Mouse (Mus musculus) hindbrain, embryonic 12.5 days (tissue): ENCODE results near the gene Gm128. TPM values are rescaled to one million over a fixed set of nuclear protein-coding genes. Genes with fewer than 3 reads are reported as not detected.
A peak's percentile ranks its signal among the peaks of the same experiment; 100 is the strongest.
"Not testable (repeated sequence)": the region's sequence is repeated elsewhere in the genome, so short reads cannot be mapped to it uniquely, and the experiment has no call there.

Experiments
- ATAC-seq: fragments of 200-750 bp; cut with Nextera tagmentation; 2 replicates; pipeline ENCODE4 v1.8.0; 2017; ENCODE audit warnings: moderate TSS enrichment; ENCODE audit not compliant: low FRiP score
- H3K27ac ChIP-seq: fragments of 300-500 bp; sonication (generic); 2 replicates; pipeline ENCODE4 v1.5.1; 2016; ENCODE audit warnings: mild to moderate bottlenecking
- H3K27me3 ChIP-seq: fragments of 300-500 bp; sonication (generic); 2 replicates; pipeline ENCODE4 v1.6.1; 2016; ENCODE audit warnings: mild to moderate bottlenecking
- H3K36me3 ChIP-seq: fragments of 300-500 bp; sonication (generic); 2 replicates; pipeline ENCODE4 v1.6.1; 2016; ENCODE audit warnings: mild to moderate bottlenecking
- H3K4me1 ChIP-seq: fragments of 300-500 bp; sonication (generic); 2 replicates; pipeline ENCODE4 v1.6.1; 2016
- H3K4me2 ChIP-seq: fragments of 300-500 bp; sonication (generic); replicated peaks from 2 replicates; pipeline ENCODE4 v1.6.1; 2016; ENCODE audit warnings: mild to moderate bottlenecking
- H3K4me3 ChIP-seq: fragments of 300-500 bp; sonication (generic); 2 replicates; pipeline ENCODE4 v1.5.1; 2016; ENCODE audit warnings: mild to moderate bottlenecking
- H3K9ac ChIP-seq: fragments of 300-500 bp; sonication (generic); 2 replicates; pipeline ENCODE4 v1.6.1; 2016; ENCODE audit warnings: mild to moderate bottlenecking, moderate library complexity
- H3K9me3 ChIP-seq: fragments of 300-500 bp; sonication (generic); replicated peaks from 2 replicates; pipeline ENCODE4 v1.6.1; 2016; ENCODE audit warnings: mild to moderate bottlenecking
- WGBS: fragments of 180-500 bp; shearing (Covaris S2); methylation state at CpG from one replicate; pipeline ENCODE4 v1.1.7; 2016; 5-methylcytosine and 5-hydroxymethylcytosine counted together
- polyA plus RNA-seq: library from polyadenylated mRNA; unstranded; fragments of >200 nt; fragmentation: Nextera tagmentation; extraction: Ambion mirVana; gene quantifications from 2 replicates; pipeline ENCODE4 v1.2.1, GENCODE M21; 2016

Gm128 gene
- polyA plus RNA-seq, 1 experiment from 2014 or later: 0.25 TPM

GRCm38 (mm10) chr3:95227214-95227613, 14.2 kb downstream of the Gm128 start:
- Histone ChIP-seq H3K36me3 (peaks cover 35% of the 10 kb centered on the region), H3K27ac (peak overlapping the region; percentile 96), H3K27me3 (no peaks in the 10 kb centered on the region), H3K4me2 (peak overlapping the region; percentile 69), H3K9ac (peak overlapping the region; percentile 97), H3K4me1 (peaks cover 50% of the 10 kb centered on the region), H3K4me3 (peak overlapping the region; percentile 93), H3K9me3 (no peaks in the 10 kb centered on the region)
- 29% methylated on average over 1 of the region's 1 CpGs for WGBS
- ATAC-seq: no peak

GRCm38 (mm10) chr3:95224295-95224694, 17.1 kb downstream of the Gm128 start:
- Histone ChIP-seq H3K36me3 (peaks cover 49% of the 10 kb centered on the region), H3K4me3 (no peak overlapping the region), H3K27ac (no peak overlapping the region), H3K9me3 (no peaks in the 10 kb centered on the region), H3K27me3 (no peaks in the 10 kb centered on the region), H3K4me1 (peaks cover 25% of the 10 kb centered on the region), H3K4me2 (no peak overlapping the region; the same call in 1 of the 2 replicates), H3K9ac (no peak overlapping the region)
- no peak for ATAC-seq
- 36% methylated on average over 6 of the region's 6 CpGs for WGBS

GRCm38 (mm10) chr3:95223041-95223440, 18.4 kb downstream of the Gm128 start:
- H3K27me3 ChIP-seq: no peaks in the 10 kb centered on the region
- H3K27ac ChIP-seq: no peak overlapping the region
- 91% methylated on average over 2 of the region's 2 CpGs for WGBS
- no peak for ATAC-seq
- no peaks in the 10 kb centered on the region for H3K9me3 ChIP-seq
- no peak overlapping the region for H3K9ac ChIP-seq
- H3K4me3 ChIP-seq: no peak overlapping the region
- H3K36me3 ChIP-seq: peaks cover 58% of the 10 kb centered on the region
- H3K4me2 ChIP-seq: no peak overlapping the region
- peaks cover 30% of the 10 kb centered on the region for H3K4me1 ChIP-seq

GRCm38 (mm10) chr3:95218466-95219137, 22.8 kb downstream of the Gm128 start:
- Histone ChIP-seq H3K4me1 (0 out of 2 replicates have a peak, but pooled peaks cover 13% of the 10 kb centered on the region), H3K27me3 (no peaks in the 10 kb centered on the region), H3K9ac (no peak overlapping the region; the same call in 1 of the 2 replicates), H3K9me3 (no peaks in the 10 kb centered on the region), H3K36me3 (peaks cover 58% of the 10 kb centered on the region), H3K4me3 (peak overlapping the region; percentile 75), H3K27ac (peak overlapping the region; percentile 98), H3K4me2 (peak overlapping the region; percentile 60)
- no peak for ATAC-seq
- WGBS: 81% methylated on average over 6 of the region's 6 CpGs

DNA sequence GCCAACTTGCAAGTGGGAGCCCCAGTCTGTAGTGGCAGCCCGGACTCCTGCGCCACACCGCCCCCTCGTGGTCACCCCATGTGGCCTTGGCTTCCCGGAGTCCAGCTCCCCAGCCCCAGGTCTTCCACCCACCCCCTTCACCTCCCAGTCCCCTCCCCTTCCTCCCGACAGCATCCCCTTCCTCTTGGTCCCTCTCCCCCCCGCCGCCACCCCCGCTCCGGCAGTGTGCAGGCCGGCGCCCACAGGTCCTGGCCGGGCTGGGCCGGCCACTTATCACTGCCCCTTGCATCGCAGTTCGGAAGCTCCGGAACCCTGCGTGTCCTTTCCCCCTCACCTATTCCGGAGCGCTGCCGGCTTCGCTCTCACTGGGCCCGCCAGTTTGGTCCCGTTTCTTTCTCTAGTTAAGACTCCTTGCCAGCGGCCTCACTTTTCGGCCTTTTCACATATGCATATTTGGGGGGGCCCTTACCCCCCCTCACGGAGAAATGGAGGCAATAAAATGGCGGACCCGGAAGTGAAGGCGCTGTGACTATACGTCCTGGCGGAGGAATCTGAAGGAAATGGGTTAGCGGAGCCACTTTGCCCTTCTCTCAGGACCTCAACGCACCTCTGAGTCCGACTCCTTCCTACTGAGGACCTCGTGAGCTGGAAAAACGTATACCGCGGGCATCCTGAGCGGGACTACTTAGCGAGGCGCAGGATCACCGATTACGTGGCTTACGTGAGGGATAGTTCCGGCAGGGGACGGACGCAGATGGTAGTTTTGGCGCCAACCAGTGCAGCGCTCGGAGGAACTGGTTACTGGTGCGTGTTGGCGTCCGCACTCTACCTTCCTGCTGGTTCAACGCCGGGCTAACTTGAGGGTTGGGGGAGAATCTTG, 23.9 kb downstream of the Gm128 start, which contains the start of gene Gabpb2:
Gene Gabpb2 (minus strand): TSS at position 662 of the 880 bp plus-strand sequence.
- WGBS: under 1% methylated on average over 55 of the region's 56 CpGs
- peak within 1 kb of the TSS; percentile 98 for H3K27ac ChIP-seq
- peak within 1 kb of the TSS; percentile 85 for H3K9ac ChIP-seq
- no peaks in the 10 kb centered on the region for H3K9me3 ChIP-seq
- H3K27me3 ChIP-seq: no peaks in the 10 kb centered on the region
- peak within 1 kb of the TSS; percentile 60 for H3K4me2 ChIP-seq
- H3K4me3 ChIP-seq: peak within 1 kb of the TSS; percentile 75
- 0 out of 2 replicates have a peak, but pooled peaks cover 13% of the 10 kb centered on the region for H3K4me1 ChIP-seq
- peak; percentile 91 for ATAC-seq
- peaks cover 47% of the 10 kb centered on the region for H3K36me3 ChIP-seq

DNA sequence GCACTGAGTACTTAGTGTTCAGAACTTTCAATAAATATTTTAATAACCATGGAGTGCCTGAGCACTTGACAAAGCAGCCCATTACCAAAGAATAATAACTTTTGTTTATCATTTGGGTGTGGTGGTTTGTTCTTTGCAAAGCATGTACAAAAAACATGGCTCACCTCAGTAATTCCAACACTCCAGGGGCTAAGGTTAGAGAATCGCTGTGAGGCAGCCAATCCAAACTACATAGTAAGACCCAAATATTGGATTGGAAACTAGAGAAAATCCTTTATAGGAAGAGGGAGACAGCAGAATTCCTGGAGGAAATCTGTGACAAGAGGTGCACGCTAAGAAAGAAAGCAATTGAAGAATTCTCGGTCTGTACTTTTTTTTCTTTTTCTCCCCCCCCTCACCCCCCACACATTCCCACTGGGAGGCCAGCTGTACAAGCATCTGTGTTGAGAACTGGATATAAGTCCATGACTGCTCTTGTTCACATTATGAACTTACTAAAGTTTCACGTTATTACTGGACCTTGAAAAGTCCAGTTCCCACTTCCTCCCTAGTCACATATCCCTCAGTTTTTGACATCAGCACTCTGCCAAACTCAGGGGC, 24.6 kb downstream of the Gm128 start:
- Histone ChIP-seq H3K9ac (peak overlapping the region; percentile 85), H3K27ac (peak overlapping the region; percentile 98), H3K9me3 (no peaks in the 10 kb centered on the region), H3K36me3 (peaks cover 43% of the 10 kb centered on the region), H3K4me1 (0 out of 2 replicates have a peak, but pooled peaks cover 13% of the 10 kb centered on the region), H3K27me3 (no peaks in the 10 kb centered on the region), H3K4me2 (peak overlapping the region; percentile 60), H3K4me3 (peak overlapping the region; percentile 75)
- 26% methylated on average over 4 of the region's 4 CpGs for WGBS
- ATAC-seq: peak; percentile 45; the same call in 1 of the 2 replicates

DNA sequence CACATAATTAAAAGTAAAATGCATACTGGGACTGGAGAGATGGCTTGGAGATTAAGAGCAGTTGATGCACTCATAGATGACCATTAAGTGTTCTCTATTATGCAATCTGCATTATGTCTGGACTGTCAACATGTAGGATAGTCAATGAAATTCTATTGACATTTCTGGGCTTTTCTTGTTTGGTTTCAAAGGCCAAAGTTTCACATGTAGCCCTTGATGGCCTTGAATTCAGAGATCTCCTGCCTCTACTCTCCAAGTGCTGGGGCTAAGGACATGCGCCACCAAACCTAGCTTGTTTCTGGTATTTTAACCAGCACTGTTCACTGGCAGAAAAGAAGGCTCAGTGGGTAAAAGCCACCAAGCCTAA, 27.8 kb downstream of the Gm128 start:
- Histone ChIP-seq H3K9me3 (no peaks in the 10 kb centered on the region), H3K36me3 (peaks cover 21% of the 10 kb centered on the region; the same call in 1 of the 2 replicates)
- WGBS: 92% methylated on average over 1 of the region's 1 CpGs

DNA sequence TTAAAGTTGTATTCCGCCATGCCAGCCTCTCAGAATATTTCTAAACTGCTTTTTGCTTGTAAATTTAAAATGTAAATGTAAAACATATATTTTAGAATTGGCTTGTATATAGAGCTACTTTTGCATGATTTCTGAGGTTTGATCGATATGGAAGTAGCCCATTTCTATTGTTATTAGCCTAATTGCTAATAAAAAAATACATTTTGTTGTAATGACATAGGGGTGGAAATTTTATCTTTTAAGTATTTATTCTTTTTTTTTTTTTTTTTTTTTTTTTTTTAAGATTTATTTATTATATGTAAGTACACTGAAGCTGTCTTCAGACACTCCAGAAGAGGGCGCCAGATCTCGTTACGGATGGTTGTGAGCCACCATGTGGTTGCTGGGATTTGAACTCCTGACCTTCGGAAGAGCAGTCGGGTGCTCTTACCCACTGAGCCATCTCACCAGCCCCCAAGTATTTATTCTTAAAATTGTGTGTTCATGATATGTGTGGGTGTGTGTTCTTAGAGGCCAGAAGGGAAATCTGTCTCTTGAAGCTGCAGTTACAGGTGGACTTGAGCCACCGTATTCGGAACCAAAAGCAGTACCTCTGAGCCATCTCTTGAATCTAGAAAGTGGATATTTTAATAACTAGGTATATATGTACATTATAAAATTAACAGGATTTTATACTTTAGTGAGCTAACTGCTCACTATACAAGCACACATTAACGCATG, 28.3 kb downstream of the Gm128 start:
- not testable (repeated sequence) for H3K27me3 ChIP-seq, H3K9me3 ChIP-seq, H3K9ac ChIP-seq, H3K4me1 ChIP-seq, H3K4me3 ChIP-seq, H3K27ac ChIP-seq, H3K4me2 ChIP-seq, ATAC-seq
- 82% methylated on average over 10 of the region's 10 CpGs for WGBS
- H3K36me3 ChIP-seq: peaks cover 24% of the 10 kb centered on the region; the same call in 1 of the 2 replicates

More for the DNA sequence above, 27.8 kb downstream of the Gm128 start:
- H3K4me3 ChIP-seq: no peak overlapping the region
- H3K27me3 ChIP-seq: no peaks in the 10 kb centered on the region
- ATAC-seq: no peak
- no peak overlapping the region for H3K9ac ChIP-seq
- no peak overlapping the region for H3K4me2 ChIP-seq
- H3K27ac ChIP-seq: no peak overlapping the region
- H3K4me1 ChIP-seq: 0 out of 2 replicates have a peak, but pooled peaks cover 13% of the 10 kb centered on the region

GRCm38 (mm10) chr3:95210585-95210984, 30.8 kb downstream of the Gm128 start:
- Histone ChIP-seq H3K4me2 (no peak overlapping the region), H3K27me3 (no peaks in the 10 kb centered on the region), H3K4me3 (no peak overlapping the region), H3K27ac (no peak overlapping the region), H3K36me3 (peaks cover 37% of the 10 kb centered on the region), H3K9ac (no peak overlapping the region), H3K9me3 (no peaks in the 10 kb centered on the region), H3K4me1 (no peaks in the 10 kb centered on the region)
- 67% methylated on average over 2 of the region's 2 CpGs for WGBS
- ATAC-seq: no peak

DNA sequence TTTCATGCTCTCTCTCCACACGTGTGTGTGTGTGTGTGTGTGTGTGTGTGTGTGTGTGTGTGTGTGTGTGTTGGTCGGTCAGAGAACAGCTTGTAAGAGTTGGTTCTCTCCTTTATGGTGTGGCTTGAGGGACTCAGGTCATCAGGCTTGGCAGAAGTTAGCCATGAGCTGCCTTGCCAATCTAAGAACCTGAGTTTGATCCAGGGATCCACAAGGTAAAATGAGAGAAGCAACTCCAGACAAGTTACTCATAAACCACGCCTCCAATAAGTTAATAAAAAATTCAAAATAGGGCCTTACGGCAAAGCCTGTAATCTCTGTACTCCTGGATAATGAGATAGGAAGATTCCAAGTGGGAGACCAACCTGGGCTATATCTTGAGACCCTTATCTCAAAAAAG, 33.1 kb downstream of the Gm128 start:
- WGBS: 89% methylated on average over 4 of the region's 4 CpGs
- no peaks in the 10 kb centered on the region for H3K27me3 ChIP-seq
- H3K27ac ChIP-seq: no peak overlapping the region
- no peaks in the 10 kb centered on the region for H3K9me3 ChIP-seq
- no peak for ATAC-seq
- no peak overlapping the region for H3K4me2 ChIP-seq
- H3K36me3 ChIP-seq: peaks cover 47% of the 10 kb centered on the region
- no peak overlapping the region for H3K9ac ChIP-seq
- H3K4me3 ChIP-seq: no peak overlapping the region
- H3K4me1 ChIP-seq: no peaks in the 10 kb centered on the region

- Histone ChIP-seq H3K4me1 (no peaks in the 10 kb centered on the region), H3K27me3 (no peaks in the 10 kb centered on the region), H3K9ac (no peak overlapping the region), H3K9me3 (no peaks in the 10 kb centered on the region), H3K27ac (no peak overlapping the region), H3K36me3 (peaks cover 79% of the 10 kb centered on the region), H3K4me3 (no peak overlapping the region), H3K4me2 (no peak overlapping the region)
- ATAC-seq: no peak
- WGBS: 94% methylated on average over 6 of the region's 6 CpGs
Measured at GRCm38 (mm10) chr3:95203880-95204279, 37.5 kb downstream of the Gm128 start.
